Mouse (Mus musculus) embryo, embryonic 11.5 days (tissue): ENCODE results near the gene Prnd.

Source experiments
- DNase-seq: peaks from one replicate; pipeline ENCODE4 v3.0.0-alpha.2; 2012; ENCODE audit warnings: low read depth, low spot score

Prnd gene

DNA sequence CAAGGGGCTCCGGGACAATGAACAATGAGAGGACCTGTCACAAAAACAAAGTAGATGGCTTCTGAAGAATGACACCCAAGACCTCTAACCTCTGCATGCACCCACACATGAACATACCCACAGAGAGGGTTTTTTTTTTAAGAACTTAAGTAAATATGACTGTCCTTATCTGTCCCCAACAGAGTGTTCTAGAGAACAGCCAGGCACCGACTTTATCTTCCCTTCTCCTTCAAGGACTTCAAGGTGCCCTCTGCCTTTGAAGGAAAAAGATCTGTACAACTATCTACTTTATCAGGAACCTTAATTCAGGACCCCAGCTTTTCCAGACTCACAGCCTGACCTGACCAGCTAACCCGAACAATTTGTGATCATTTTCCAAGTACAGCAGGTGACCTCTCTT is 10.2 kb upstream of the Prnd start:
- DNase-seq, result no peak

DNA sequence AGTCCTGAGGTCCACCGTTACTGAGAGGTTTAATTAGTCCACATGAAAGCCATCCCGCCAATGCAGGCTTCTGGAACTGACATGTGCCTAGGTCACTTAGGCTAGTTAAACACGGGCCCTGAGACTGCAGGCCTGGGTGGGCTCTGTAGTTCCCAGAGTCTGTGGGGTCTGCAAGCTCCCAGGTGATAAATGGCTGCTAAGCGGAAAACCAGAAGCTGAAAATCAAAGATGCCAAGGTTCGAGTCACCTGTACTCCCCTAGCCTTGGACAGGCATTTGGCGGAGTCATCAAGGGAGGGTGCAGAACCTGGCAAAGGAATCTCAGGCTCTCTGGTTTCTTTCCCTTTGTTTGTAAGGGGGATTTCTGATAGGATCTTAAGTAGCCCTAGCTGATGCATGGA is 9.2 kb upstream of the Prnd start:
- no peak for DNase-seq

DNA sequence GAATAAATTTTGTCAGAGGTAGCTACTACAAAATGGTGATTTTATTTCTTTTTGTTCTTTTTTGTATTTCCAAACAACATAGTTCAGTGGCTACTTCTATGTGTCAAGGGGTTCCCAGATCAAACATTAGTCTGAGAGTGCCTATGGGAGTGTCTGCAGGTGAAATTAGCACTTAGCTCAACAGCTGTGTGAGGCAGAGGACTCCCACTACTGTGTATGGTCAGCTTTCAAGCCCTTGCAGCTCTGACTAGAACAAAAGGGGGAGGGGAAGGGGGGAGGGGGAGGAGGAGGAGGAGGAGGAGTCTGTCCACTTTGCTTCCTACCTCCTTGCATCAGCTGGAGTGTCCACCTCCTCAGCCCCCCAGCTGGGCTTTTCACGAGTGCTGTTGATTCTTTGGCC is 6.3 kb upstream of the Prnd start:
- no peak for DNase-seq

DNA sequence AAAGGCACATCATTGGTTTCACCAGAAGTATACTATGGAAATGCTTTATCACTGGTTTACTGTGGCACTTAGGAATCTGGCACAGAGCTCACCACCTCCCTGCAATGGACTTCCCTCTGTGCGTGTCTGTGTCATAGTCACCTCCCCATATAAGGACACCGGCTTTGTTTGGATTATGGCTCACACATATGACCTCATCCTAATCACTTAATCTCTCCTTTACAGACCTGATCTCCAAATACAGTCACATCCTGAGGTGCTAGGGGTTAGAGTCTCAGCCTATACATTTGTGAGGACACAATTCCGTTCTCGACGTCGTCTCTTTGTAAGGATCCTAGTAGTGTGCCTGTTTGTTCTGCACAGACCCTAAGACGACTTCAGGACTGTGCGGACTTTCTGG is 5.4 kb upstream of the Prnd start:
- DNase-seq, result no peak

DNA sequence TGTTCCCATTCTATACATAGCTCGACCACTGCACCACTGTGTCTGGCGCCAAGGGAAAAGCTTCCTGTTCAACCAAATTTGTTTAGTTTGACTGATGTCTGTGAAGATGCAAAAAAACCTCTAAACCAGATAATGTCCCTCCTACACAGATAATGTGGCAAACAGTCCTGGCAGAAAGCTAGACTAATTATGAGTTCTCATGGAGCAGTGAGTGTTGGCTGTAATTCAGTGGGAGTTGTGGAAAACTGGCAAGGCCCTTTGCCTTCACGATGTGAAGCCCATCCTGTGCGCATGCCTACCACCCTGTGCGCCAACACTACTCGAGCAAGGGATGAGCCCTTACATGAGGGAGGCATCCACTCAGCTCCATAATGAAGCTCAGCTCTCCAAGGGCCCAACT is 4.9 kb upstream of the Prnd start:
- DNase-seq, result no peak

DNA sequence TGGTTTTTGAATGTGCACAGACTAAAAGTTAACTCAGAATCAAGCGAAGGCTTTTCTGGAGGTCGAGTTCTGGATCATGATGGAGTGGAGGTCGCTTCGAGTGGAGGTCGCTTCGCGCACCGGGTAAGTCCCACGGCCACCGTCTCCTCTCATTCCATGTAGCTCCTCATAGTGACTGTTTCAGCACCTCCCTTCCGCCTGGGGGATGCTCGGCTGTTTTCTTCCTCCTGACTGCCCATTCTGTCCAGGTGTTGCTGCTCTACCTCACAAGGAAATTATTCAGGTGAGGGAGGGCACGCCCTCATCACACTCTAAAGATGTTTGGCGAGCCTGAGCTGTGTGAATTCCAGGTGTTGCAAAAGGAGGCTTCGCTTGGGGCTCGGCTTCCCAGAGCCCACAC is 4.3 kb upstream of the Prnd start:
- no peak for DNase-seq

DNA sequence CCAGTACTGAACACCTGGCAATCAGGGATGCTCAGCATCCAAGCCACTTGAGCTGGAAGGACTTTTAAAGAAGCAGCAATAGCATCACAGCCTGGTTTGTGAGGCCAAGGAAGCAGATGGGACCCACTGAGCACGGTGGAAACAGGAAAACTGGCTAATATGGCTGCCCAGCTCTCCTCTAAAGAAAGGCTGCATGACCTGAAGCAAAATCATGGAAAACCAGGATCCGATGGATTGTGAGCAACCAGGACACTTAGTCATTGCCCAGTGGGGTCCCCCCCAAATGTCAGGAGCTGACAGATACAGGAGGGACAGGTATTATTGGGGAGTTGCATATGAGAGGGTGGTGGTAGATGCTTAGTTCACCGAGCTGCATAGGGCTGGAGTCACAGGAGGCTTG is 2.5 kb upstream of the Prnd start:
- no peak for DNase-seq

DNA sequence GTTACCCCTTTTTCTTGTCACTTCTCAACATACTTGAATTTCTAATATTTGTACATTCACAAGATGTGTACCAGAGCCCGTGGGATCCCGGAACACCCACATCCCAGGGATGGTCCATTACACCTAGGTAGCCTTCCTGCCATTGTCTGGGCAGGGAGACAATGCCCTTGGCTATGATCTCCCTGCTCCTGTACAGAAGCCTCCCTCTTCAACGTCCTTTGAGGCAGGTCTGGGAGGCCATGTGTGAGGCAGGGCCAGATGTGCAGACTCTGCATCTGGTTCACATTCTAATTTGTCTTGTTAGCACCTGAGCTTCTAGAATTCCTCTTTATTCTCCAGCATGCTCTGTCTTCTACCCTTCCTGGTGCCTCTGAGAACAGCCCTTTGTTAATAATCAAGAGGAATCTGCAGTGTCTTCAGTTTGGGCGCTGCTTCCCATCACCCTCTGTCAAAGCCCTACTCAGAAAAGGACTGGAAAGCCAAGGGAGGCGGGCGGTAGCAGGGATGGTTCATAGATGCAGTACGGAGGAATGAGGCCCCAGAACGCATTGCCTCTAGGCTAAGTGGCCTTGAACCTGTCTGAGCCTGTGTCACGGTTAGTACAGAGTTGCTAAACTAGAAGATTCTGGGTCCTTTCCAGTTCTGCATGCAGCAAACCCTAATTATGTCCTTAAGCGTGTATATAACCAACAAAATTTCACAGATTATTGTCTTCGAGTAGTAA is 1.6 kb upstream of the Prnd start:
- DNase-seq, result no peak

DNA sequence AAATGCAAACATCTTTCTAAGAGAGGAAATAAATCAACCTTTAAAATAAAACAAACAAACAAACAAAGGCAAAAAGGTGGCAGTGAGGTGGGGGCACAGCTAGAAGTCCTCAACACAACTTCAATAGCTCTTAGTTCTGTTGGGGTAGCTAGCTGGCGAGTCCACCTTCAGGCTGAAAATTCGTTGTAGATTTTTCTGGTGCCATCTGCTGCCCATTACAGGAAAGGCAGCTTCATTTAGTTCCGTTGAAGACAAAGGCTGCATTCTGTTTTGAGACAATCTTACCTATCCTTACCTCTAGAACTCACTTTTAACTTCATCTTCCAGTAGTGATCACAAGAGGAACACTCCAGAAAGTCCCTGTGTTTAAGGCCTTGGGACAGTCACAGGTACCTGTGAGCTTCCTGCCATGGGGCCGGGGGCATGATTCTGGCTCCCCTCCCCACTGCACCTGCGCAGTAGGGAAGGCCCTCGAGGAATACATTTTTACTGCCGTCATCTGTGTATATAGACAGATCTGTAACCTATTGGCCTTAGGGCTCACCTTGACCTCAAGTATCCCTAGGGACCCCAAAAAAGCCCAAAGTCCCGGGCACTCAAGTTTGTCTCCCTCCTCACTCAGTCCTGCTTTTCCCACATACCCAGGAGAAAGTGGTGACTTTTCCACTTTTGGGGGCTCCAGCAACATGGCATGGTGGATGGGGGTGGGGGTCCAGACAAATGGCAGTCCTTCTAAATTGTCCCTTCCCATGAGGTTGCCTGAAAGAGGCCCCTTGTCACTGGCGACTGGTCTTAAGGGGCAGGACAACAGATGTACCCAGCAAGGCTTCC is 679 bp upstream of the Prnd start:
- DNase-seq, result peak; percentile 46

DNA sequence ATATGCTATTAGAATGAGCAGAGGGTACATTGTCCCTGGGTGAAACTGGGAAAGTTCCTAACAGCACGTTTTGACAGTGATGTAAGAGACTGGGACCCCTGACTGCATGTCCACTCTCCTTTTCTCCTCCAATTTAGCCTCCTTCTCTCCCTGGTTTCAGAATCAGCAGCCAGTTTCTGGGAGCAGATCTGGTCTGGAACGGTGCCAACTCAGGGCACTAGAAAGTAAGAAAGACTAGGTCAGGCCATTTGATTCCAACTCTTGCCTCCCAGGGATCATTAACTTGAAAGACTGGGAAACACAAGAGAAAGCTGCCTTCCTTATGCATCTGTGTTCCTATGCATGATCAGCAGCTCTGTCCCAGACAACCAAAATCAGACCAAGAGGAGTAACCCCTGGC is 1.8 kb downstream of the Prnd start:
- DNase-seq, result no peak

DNA sequence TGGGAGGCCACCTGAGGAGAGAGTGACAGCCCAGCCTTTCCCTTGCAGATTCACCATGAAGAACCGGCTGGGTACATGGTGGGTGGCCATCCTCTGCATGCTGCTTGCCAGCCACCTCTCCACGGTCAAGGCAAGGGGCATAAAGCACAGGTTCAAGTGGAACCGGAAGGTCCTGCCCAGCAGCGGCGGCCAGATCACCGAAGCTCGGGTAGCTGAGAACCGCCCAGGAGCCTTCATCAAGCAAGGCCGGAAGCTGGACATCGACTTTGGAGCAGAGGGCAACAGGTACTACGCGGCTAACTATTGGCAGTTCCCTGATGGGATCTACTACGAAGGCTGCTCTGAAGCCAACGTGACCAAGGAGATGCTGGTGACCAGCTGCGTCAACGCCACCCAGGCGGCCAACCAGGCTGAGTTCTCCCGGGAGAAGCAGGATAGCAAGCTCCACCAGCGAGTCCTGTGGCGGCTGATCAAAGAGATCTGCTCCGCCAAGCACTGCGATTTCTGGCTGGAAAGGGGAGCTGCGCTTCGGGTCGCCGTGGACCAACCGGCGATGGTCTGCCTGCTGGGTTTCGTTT is 2.4 kb downstream of the Prnd start:
- no peak for DNase-seq

DNA sequence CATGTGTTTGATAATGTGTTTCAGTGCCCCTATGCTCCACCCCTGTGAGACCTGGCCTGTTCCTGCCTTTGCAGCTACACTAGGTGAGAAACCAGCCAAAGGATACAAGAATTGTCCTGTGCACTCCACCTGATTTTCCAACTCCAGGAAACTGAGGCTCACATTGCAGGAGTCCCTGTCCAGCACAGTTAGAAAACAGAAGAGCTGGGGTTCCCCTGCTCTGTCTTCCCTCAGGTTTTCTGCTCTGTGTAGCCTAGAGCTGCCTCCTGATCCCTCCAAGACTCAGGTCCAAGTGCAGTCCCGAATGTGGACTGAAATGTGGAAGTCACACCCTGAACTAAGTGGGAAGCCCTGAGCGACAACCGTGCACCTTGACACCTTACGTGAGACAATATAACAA is 3.0 kb downstream of the Prnd start:
- no peak for DNase-seq

DNA sequence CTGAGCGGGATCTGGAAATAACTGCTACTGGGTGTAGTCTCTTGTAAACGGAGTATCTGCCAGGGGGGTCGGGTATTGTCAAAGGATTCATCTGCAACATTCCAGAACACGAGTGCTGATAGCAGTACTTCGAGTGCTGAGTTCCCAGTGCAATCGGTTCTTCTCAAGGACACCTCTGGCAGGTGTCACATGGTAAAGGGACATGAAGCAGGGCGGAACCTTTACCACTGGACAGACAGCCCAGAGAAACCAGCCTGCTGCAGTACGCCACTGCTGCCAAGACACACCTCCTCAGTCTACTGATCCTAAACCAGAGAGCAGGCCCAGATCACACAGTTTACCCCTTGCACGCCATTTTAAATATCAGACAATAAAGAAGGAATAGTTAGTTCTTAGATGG is 4.2 kb downstream of the Prnd start:
- DNase-seq, result no peak

DNA sequence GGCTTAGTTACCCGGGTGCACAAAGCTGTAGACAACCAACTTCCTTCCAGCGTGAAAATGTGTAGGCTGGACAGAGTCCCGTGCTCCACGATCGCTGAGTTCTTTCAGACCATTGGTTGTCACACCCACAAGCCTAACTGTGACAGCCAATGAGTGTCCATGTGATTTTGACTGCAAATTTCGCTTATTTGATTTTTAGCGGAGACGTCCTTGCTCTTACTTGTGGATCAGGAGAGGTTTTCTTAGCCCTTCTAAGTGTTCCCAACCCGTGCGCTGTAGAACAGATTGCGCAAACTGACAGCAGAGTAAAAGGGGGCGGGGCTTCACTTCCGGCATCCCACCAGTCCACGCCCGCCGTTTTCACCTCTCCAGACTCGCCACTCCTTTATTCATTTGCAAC is 4.6 kb downstream of the Prnd start:
- no peak for DNase-seq

DNA sequence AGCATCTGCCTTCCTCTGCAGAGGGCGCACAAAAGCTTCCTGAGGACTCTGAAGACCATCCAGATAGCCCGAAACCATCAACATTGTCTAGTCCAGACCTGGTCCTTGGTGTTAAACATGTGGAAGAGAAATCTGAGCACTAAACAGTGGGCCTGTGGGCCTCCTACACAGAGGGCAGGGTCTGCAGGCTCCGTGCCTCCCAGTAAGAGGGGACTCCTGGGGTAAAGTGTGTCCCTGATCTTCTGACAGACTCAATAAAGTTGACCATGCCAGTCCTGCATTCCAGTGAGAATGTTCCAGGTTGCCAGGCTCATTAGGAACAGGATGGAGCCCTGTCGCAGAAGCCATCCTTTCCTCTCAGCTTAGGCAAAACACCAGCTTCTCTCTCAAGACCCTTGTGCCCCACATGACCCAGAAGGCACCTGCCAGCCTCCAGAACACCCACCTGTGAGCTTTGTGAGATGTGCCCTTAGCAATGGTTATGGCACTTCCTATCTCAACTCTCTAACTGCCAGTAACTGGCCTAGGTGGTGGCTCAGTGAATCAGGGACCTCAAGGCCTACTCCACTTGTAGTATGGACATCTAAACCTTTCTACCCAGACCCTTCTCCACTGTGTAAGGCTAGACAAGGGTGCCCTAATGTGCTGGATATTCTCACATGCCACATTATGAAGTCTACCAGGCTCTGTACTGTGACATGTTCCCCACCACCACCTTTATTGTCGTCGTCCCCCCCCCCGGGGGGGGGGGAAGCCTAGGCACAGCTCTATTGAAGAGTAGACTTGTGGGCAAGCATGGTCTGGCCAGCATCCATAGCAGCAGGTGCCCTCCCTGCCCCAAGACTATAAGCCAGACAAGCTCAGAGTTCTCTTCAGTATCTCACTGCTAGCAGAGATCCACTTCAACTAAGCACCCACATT is 5.9 kb downstream of the Prnd start:
- no peak for DNase-seq

DNA sequence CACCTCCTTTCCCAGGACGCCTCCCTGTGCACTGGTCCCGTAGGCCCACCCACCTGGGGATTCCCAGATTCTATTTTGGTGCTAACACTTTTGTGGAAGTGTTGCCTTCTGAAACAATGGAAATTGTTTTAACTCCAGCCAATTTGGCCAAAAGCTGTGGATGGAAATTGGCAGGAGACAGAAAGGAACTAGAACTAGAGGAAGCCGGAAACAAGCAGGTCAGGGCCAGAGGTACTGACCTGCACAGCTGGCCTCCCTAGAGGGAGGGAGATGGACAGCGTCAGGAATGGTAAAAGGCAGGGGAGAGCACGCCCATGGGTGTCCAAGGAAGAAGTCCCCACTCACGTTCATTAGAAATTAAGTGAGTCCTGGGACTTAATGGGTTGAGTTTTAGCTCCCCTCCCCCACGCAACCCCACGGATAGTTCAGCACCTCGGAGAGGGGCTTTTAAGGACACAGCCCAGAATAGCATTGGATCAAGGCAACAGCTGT is 7.1 kb downstream of the Prnd start:
- DNase-seq, result no peak

DNA sequence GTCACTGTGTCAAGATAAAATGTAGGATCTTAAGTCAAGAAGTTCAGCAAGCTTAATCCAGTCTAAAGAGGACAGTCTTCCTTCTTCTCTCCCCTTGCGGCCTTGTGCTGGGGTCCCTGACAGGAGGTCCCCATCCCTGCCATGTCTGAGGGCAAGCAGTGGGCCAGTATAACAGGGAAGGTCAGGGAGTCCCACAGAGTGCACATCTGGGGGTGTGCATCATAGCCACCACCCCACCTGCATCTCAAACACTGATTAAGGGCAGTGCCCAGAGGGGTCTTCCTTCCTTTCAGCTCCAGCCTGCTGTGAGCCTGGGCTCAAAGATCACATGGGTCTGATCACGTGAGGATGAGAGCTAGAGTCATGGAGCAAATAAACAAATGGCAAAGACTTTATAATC is 11.0 kb downstream of the Prnd start:
- DNase-seq, result no peak

DNA sequence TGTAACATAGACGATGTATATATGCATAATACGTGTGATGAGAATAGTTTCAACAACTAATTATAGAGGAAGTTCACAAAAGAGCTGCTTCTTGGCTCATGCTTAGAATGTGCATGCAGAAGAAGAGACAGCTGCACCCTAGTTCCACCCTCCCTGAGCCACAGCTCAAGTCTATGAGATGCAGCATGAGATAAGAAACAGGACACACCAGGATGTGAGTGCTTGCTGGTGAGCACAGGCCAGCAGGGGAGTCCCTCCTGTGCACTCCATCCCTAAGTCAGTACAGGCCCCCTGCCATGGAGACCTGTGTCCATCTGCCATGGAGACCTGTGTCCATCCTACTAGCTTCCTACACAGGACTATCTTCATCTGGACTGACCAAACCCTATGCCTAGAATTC is 19.9 kb downstream of the Prnd start:
- DNase-seq, result no peak

DNA sequence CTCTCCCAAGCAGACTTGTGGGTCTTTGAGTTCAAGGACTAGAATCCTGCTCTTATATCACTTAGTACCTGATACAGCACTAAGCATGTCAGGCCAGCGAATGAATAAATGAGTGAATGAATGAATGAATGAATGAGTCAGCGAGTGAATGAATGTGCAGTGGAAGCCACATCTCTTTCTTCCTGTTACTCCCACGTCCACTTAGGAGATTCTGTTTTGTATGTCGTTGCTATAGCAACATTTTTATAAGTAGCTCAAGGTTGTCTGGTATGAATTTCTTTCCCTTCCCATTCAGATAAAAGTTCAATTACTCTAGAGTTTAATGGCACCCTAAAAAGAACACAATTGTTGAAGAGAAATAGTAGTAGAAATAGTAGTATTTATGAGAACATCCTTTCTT is 20.4 kb downstream of the Prnd start:
- DNase-seq, result no peak

DNA sequence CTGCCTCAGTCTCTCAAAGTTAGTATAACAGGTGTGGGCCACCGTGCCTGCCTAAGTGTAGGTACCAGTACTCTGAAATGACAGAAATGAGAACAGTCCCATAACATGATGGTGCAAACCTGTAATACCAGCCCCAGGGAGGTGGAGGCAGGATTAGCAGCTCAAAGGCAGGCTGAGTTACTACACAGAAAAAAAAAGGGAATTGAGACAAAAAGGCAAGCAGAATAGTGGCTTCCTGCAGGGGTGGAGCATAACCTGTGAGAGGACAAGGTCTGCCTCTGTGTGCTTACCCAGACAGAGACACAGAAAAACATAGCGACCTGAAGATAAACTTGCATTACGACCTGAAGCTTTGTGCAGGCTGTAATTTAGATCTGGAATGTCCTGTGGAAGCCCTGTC is 26.0 kb downstream of the Prnd start:
- DNase-seq, result no peak

DNA sequence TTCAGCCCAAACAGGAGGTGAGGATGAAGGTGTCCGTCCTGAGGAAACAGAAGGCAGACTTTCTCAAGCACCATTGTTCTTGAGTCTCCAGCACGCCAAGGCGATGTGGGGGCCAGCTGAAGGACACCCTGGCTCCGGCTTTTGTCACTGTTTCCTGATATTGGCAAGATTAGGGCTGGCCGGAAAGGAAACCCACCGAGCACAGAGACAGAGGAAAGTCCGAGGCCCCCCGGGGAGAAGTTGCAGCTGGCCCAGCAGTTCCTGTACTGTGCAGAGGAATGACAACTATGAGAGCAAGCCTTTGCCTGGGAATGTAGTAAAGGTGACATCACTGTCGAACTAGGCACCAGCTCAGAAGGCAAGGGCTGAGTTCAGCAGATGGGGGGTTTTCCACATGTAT is 30.2 kb downstream of the Prnd start:
- no peak for DNase-seq
